Mouse (Mus musculus) stomach, postnatal 0 days (tissue): ENCODE data around the gene Usp2.

ENCODE experiments used
- CTCF ChIP-seq: IDR thresholded peaks from 2 replicates; pipeline ENCODE4 v1.5.1; 2016; ENCODE audit warnings: antibody characterized with exemption, low read depth, mild to moderate bottlenecking, moderate library complexity
- EP300 ChIP-seq: optimal IDR thresholded peaks from 2 replicates; pipeline ENCODE3; 2016; ENCODE audit warnings: antibody characterized with exemption

DNA sequence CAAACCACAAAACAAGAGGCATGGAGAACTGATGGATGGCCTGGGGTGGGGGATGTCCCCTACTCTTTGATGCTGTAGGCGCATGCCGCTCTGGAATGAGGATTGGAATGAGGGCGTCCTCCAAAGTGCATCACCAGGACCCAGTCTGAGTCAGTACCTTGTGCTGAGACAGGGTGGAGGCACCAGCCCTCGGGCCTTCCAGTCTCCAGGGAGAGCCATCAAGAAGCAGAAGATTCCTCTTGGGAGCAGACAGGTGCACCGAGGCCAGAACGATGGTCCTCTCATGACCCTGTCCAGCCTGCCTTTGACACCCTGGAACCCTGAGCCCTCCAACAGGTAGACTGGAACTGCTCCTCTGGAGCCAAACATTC is 1.1 kb downstream of the Usp2 start:
- TF ChIP-seq CTCF, result no peak
- no peak for TF ChIP-seq EP300
